Mouse (Mus musculus): ENCODE measurements around the gene Nfia. TPM values are rescaled to one million over a fixed set of nuclear protein-coding genes. Genes with fewer than 3 reads are reported as not detected.
A peak's percentile ranks its signal among the peaks of the same experiment; 100 is the strongest.

Gene Nfia
- polyA plus RNA-seq, 2 experiments: 51.9 to 71.2 TPM

- no peak overlapping the region for H3K4me3 ChIP-seq (replicated peaks; ENCODE audit: low read length)
- no peak for ATAC-seq (ENCODE audit: low FRiP score, low read depth)
- no peaks in the 10 kb centered on the region for H3K9me3 ChIP-seq (ENCODE audit: control insufficient read depth, low read length)
Measured at GRCm38 (mm10) chr4:97926607-97927308, 154.2 kb downstream of the Nfia start.

GRCm38 (mm10) chr4:97927309-97927656 lies 154.7 kb downstream of the Nfia start:
- 62% methylated on average over 3 of the region's 3 CpGs for WGBS
- peaks cover 42% of the 10 kb centered on the region for H3K4me1 ChIP-seq (ENCODE audit: control insufficient read depth, insufficient read depth, low read length)
- no peak overlapping the region for H3K4me3 ChIP-seq (replicated peaks; ENCODE audit: low read length)
- DNase-seq (ENCODE audit: low spot score) (no peak), ATAC-seq (ENCODE audit: low FRiP score, low read depth) (no peak)
- no peaks in the 10 kb centered on the region for H3K27me3 ChIP-seq (ENCODE audit: control insufficient read depth, insufficient read depth, low read length)
- no peaks in the 10 kb centered on the region for H3K36me3 ChIP-seq (ENCODE audit: control insufficient read depth, insufficient read depth, low read length)
- no peak overlapping the region for H3K4me2 ChIP-seq (replicated peaks; ENCODE audit: low read depth, low read length, severe bottlenecking)
- no peak overlapping the region for H3K27ac ChIP-seq (replicated peaks; ENCODE audit: low read depth, low read length)
- H3K9me3 ChIP-seq (ENCODE audit: control insufficient read depth, low read length): no peaks in the 10 kb centered on the region
- TF ChIP-seq POLR2A (IDR thresholded peaks at IDR 0.05; ENCODE audit: borderline replicate concordance, extremely low read depth, insufficient read depth, insufficient read length): no peak
- H3K9ac ChIP-seq (ENCODE audit: low read depth, low read length, severe bottlenecking): no peak overlapping the region

More at GRCm38 (mm10) chr4:97926607-97927308, 154.2 kb downstream of the Nfia start:
- no peaks in the 10 kb centered on the region for H3K36me3 ChIP-seq (ENCODE audit: control insufficient read depth, insufficient read depth, low read length)
- no peak overlapping the region for H3K27ac ChIP-seq (replicated peaks; ENCODE audit: low read depth, low read length)
- no peak overlapping the region for H3K4me2 ChIP-seq (replicated peaks; ENCODE audit: low read depth, low read length, severe bottlenecking)
- no peak for TF ChIP-seq POLR2A (IDR thresholded peaks at IDR 0.05; ENCODE audit: borderline replicate concordance, extremely low read depth, insufficient read depth, insufficient read length)
- DNase-seq (ENCODE audit: low spot score): no peak
- peaks cover 40% of the 10 kb centered on the region for H3K4me1 ChIP-seq (ENCODE audit: control insufficient read depth, insufficient read depth, low read length)
- H3K9ac ChIP-seq (ENCODE audit: low read depth, low read length, severe bottlenecking): no peak overlapping the region; the same call in 1 of the 2 replicates
- H3K27me3 ChIP-seq (ENCODE audit: control insufficient read depth, insufficient read depth, low read length): no peaks in the 10 kb centered on the region
- WGBS: 49% methylated on average over 5 of the region's 5 CpGs

GRCm38 (mm10) chr4:97936371-97936770 lies 163.8 kb downstream of the Nfia start:
- Histone ChIP-seq H3K9ac (ENCODE audit: low read depth, low read length, severe bottlenecking) (no peak overlapping the region), H3K27me3 (ENCODE audit: control insufficient read depth, insufficient read depth, low read length) (no peaks in the 10 kb centered on the region), H3K36me3 (ENCODE audit: control insufficient read depth, insufficient read depth, low read length) (no peaks in the 10 kb centered on the region), H3K27ac (replicated peaks; ENCODE audit: low read depth, low read length) (no peak overlapping the region), H3K9me3 (ENCODE audit: control insufficient read depth, low read length) (no peaks in the 10 kb centered on the region), H3K4me2 (replicated peaks; ENCODE audit: low read depth, low read length, severe bottlenecking) (no peak overlapping the region), H3K4me1 (ENCODE audit: control insufficient read depth, insufficient read depth, low read length) (peaks cover 42% of the 10 kb centered on the region), H3K4me3 (replicated peaks; ENCODE audit: low read length) (no peak overlapping the region)
- no peak for TF ChIP-seq POLR2A (IDR thresholded peaks at IDR 0.05; ENCODE audit: borderline replicate concordance, extremely low read depth, insufficient read depth, insufficient read length)
- WGBS: 86% methylated on average over 2 of the region's 2 CpGs
- ATAC-seq (ENCODE audit: low FRiP score, low read depth) (no peak; the same call in 1 of the 2 replicates), DNase-seq (ENCODE audit: low spot score) (no peak)

GRCm38 (mm10) chr4:97936912-97937311 lies 164.4 kb downstream of the Nfia start:
- no peak for TF ChIP-seq POLR2A (IDR thresholded peaks at IDR 0.05; ENCODE audit: borderline replicate concordance, extremely low read depth, insufficient read depth, insufficient read length)
- no peak overlapping the region for H3K27ac ChIP-seq (replicated peaks; ENCODE audit: low read depth, low read length)
- H3K27me3 ChIP-seq (ENCODE audit: control insufficient read depth, insufficient read depth, low read length): no peaks in the 10 kb centered on the region
- peaks cover 45% of the 10 kb centered on the region for H3K4me1 ChIP-seq (ENCODE audit: control insufficient read depth, insufficient read depth, low read length)
- no peak overlapping the region for H3K4me3 ChIP-seq (replicated peaks; ENCODE audit: low read length)
- ATAC-seq (ENCODE audit: low FRiP score, low read depth): no peak
- H3K9ac ChIP-seq (ENCODE audit: low read depth, low read length, severe bottlenecking): no peak overlapping the region
- no peaks in the 10 kb centered on the region for H3K9me3 ChIP-seq (ENCODE audit: control insufficient read depth, low read length)
- DNase-seq (ENCODE audit: low spot score): no peak
- 29% methylated on average over 3 of the region's 3 CpGs for WGBS
- H3K4me2 ChIP-seq (replicated peaks; ENCODE audit: low read depth, low read length, severe bottlenecking): no peak overlapping the region
- no peaks in the 10 kb centered on the region for H3K36me3 ChIP-seq (ENCODE audit: control insufficient read depth, insufficient read depth, low read length)

- no peaks in the 10 kb centered on the region for H3K9me3 ChIP-seq (ENCODE audit: control insufficient read depth, low read length)
- ATAC-seq (ENCODE audit: low FRiP score, low read depth) (no peak), DNase-seq (ENCODE audit: low spot score) (no peak)
- WGBS: 59% methylated on average over 4 of the region's 4 CpGs
- no peak overlapping the region for H3K4me2 ChIP-seq (replicated peaks; ENCODE audit: low read depth, low read length, severe bottlenecking)
- H3K4me1 ChIP-seq (ENCODE audit: control insufficient read depth, insufficient read depth, low read length): peaks cover 44% of the 10 kb centered on the region
- no peak for TF ChIP-seq POLR2A (IDR thresholded peaks at IDR 0.05; ENCODE audit: borderline replicate concordance, extremely low read depth, insufficient read depth, insufficient read length)
- H3K27ac ChIP-seq (replicated peaks; ENCODE audit: low read depth, low read length): peak overlapping the region; percentile 38; the same call in 1 of the 2 replicates
- H3K27me3 ChIP-seq (ENCODE audit: control insufficient read depth, insufficient read depth, low read length): no peaks in the 10 kb centered on the region
- H3K9ac ChIP-seq (ENCODE audit: low read depth, low read length, severe bottlenecking): no peak overlapping the region
- no peaks in the 10 kb centered on the region for H3K36me3 ChIP-seq (ENCODE audit: control insufficient read depth, insufficient read depth, low read length)
- H3K4me3 ChIP-seq (replicated peaks; ENCODE audit: low read length): no peak overlapping the region
Measured at GRCm38 (mm10) chr4:97939492-97939891, 167.0 kb downstream of the Nfia start.

Measured in limb, embryonic 14.5 days (tissue).